Mouse (Mus musculus): ENCODE measurements around the gene Usp6nl. TPM values are rescaled to one million over a fixed set of nuclear protein-coding genes. Genes with fewer than 3 reads are reported as not detected.

Gene Usp6nl
- polyA plus RNA-seq, 1 experiment: 6.9 TPM

DNA sequence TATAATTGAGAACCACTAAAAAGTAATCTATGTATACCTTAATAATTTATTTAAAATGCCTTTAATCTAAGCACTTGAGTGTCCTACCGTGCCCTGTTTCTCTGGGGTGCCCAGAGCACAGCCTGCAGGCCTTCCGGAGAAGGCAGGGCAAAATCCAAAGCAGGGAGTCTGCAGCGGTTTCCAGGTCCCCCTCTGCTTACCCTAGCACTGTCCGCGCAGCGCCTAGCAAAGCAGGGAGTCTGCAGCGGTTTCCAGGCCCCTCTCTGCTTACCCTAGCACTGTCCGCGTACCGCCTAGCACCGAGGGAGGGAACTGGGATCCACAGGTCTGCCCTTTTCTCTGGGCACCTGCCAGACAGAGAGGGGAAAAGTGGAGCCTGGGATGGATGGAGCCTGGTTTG, 80.9 kb downstream of the Usp6nl start:
- TF ChIP-seq POLR2A (IDR thresholded peaks at IDR 0.05; ENCODE audit: control insufficient read depth, low read depth, low read length) (no peak), CTCF (IDR thresholded peaks at IDR 0.05; ENCODE audit: control insufficient read depth, insufficient read depth, insufficient replicate concordance, low read depth, low read length) (no peak)
- no peak overlapping the region for H3K27ac ChIP-seq (ENCODE audit: control insufficient read depth, insufficient read depth, low read depth, low read length)
- no peak overlapping the region for H3K4me3 ChIP-seq (ENCODE audit: control insufficient read depth, low read depth, low read length)

DNA sequence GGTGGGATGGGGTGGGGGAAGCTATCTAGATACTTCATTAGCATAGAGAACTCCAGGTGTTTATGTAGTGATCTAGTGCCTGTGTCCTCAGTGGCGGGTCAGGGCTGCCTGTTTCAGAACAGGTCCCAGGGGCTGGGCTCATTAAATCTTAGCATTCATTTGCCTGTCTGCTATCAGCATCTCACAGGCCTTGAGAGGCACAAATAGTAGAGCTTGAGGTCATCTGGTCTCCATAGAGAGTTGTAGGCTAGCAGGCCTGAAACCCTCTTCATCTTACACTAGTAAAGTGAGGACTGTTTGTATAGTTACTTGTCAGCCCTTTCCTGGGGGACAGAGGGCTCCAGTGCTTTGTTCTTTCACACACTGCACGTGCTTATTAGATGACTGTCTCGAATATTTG, 81.5 kb downstream of the Usp6nl start:
- Histone ChIP-seq H3K4me1 (ENCODE audit: control insufficient read depth, insufficient read depth, low read length) (peaks cover 4% of the 10 kb centered on the region; the same call in 1 of the 2 replicates), H3K27ac (ENCODE audit: control insufficient read depth, insufficient read depth, low read depth, low read length) (no peak overlapping the region), H3K27me3 (ENCODE audit: control insufficient read depth, insufficient read depth, low read length) (no peaks in the 10 kb centered on the region), H3K36me3 (ENCODE audit: control insufficient read depth, insufficient read depth, low read length) (no peaks in the 10 kb centered on the region), H3K4me3 (ENCODE audit: control insufficient read depth, low read depth, low read length) (no peak overlapping the region)
- TF ChIP-seq CTCF (IDR thresholded peaks at IDR 0.05; ENCODE audit: control insufficient read depth, insufficient read depth, insufficient replicate concordance, low read depth, low read length): no peak
- no peak for TF ChIP-seq POLR2A (IDR thresholded peaks at IDR 0.05; ENCODE audit: control insufficient read depth, low read depth, low read length)

More for the DNA sequence above, 80.9 kb downstream of the Usp6nl start:
- Histone ChIP-seq H3K27me3 (ENCODE audit: control insufficient read depth, insufficient read depth, low read length) (no peaks in the 10 kb centered on the region), H3K36me3 (ENCODE audit: control insufficient read depth, insufficient read depth, low read length) (no peaks in the 10 kb centered on the region), H3K4me1 (ENCODE audit: control insufficient read depth, insufficient read depth, low read length) (peaks cover 4% of the 10 kb centered on the region; the same call in 1 of the 2 replicates)

GRCm38 (mm10) chr2:6404627-6405026, 82.2 kb downstream of the Usp6nl start:
- Histone ChIP-seq H3K27me3 (ENCODE audit: control insufficient read depth, insufficient read depth, low read length) (no peaks in the 10 kb centered on the region), H3K27ac (ENCODE audit: control insufficient read depth, insufficient read depth, low read depth, low read length) (no peak overlapping the region)

DNA sequence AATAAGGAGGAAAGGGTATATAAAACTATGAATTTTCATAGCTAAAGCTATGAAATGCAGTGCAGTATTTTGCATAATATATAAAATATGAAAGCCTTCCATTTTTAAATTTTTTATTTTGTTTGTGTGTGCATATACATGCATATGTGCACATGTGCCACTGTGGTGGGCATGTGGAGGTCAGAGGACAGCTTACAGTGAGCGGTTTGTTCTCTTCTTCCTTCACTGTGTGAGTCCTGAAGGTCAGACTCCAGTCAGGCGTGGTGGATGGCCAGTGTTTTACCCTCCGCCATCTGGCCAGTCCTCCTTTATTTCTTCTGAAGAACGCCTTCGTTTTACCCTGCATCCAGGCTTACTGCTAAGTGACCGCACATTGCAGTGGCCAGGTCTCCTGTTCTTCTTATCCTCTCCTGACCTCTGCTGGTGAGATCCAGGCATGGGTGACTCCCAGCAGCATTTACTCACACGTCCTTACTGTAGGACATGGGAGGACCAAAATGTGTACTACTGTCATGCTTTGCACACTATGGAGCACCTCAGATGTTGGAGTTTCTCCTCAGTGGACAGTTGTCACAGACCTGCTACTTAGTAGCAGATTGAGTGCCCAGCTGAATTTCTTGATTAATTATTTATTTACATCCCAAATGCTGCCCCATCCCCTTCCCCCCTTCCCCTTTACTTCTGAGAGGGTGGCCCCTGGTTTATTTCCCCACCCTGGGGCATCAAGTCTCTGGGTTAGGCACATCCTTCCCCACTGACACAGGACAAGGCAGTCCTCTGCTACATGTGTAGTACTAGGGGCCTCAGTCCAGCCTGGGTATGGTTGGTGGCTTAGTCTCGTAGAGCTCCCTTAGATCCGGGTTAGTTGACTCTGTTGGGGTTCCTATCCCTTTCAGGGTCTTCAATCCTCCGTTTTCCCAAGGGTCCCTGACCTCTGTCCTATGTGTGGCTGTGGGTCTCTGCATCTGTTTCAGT, 82.9 kb downstream of the Usp6nl start:
- H3K36me3 ChIP-seq (ENCODE audit: control insufficient read depth, insufficient read depth, low read length): no peaks in the 10 kb centered on the region
- H3K4me1 ChIP-seq (ENCODE audit: control insufficient read depth, insufficient read depth, low read length): peaks cover 4% of the 10 kb centered on the region; the same call in 1 of the 2 replicates
- no peak overlapping the region for H3K4me3 ChIP-seq (ENCODE audit: control insufficient read depth, low read depth, low read length)
- no peak overlapping the region for H3K27ac ChIP-seq (ENCODE audit: control insufficient read depth, insufficient read depth, low read depth, low read length)
- TF ChIP-seq POLR2A (IDR thresholded peaks at IDR 0.05; ENCODE audit: control insufficient read depth, low read depth, low read length) (no peak), CTCF (IDR thresholded peaks at IDR 0.05; ENCODE audit: control insufficient read depth, insufficient read depth, insufficient replicate concordance, low read depth, low read length) (peak; percentile 51; the same call in 1 of the 2 replicates)
- no peaks in the 10 kb centered on the region for H3K27me3 ChIP-seq (ENCODE audit: control insufficient read depth, insufficient read depth, low read length)

More at GRCm38 (mm10) chr2:6404627-6405026, 82.2 kb downstream of the Usp6nl start:
- TF ChIP-seq POLR2A (IDR thresholded peaks at IDR 0.05; ENCODE audit: control insufficient read depth, low read depth, low read length) (no peak), CTCF (IDR thresholded peaks at IDR 0.05; ENCODE audit: control insufficient read depth, insufficient read depth, insufficient replicate concordance, low read depth, low read length) (no peak)
- Histone ChIP-seq H3K4me1 (ENCODE audit: control insufficient read depth, insufficient read depth, low read length) (peaks cover 4% of the 10 kb centered on the region; the same call in 1 of the 2 replicates), H3K4me3 (ENCODE audit: control insufficient read depth, low read depth, low read length) (no peak overlapping the region), H3K36me3 (ENCODE audit: control insufficient read depth, insufficient read depth, low read length) (no peaks in the 10 kb centered on the region)

GRCm38 (mm10) chr2:6407711-6408110, 85.2 kb downstream of the Usp6nl start:
- H3K27me3 ChIP-seq (ENCODE audit: control insufficient read depth, insufficient read depth, low read length): no peaks in the 10 kb centered on the region
- H3K4me1 ChIP-seq (ENCODE audit: control insufficient read depth, insufficient read depth, low read length): peaks cover 4% of the 10 kb centered on the region; the same call in 1 of the 2 replicates
- H3K36me3 ChIP-seq (ENCODE audit: control insufficient read depth, insufficient read depth, low read length): no peaks in the 10 kb centered on the region; the same call in 1 of the 2 replicates
- H3K27ac ChIP-seq (ENCODE audit: control insufficient read depth, insufficient read depth, low read depth, low read length): no peak overlapping the region
- no peak overlapping the region for H3K4me3 ChIP-seq (ENCODE audit: control insufficient read depth, low read depth, low read length)
- TF ChIP-seq CTCF (IDR thresholded peaks at IDR 0.05; ENCODE audit: control insufficient read depth, insufficient read depth, insufficient replicate concordance, low read depth, low read length) (no peak), POLR2A (IDR thresholded peaks at IDR 0.05; ENCODE audit: control insufficient read depth, low read depth, low read length) (no peak)

DNA sequence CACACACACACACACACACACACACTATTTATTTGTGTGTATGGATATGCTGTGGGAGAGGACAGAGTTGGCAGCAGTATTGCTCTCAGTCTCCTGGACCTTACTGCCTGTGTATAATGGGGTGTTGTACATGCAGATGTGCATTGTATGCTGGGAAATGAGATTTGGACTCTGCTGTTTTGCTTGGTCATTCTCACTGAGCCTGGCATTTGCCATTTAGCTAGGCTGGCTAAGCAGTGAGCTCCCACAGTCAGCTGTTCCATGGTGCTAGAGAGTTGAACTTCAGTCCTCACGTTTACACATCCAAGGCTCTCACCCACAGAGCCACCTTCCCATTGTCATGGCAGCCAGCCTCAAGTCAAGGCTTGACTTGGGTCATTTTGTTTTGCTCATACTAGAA, 90.2 kb downstream of the Usp6nl start:
- no peak for TF ChIP-seq CTCF (IDR thresholded peaks at IDR 0.05; ENCODE audit: control insufficient read depth, insufficient read depth, insufficient replicate concordance, low read depth, low read length)
- TF ChIP-seq POLR2A (IDR thresholded peaks at IDR 0.05; ENCODE audit: control insufficient read depth, low read depth, low read length): no peak
- no peak overlapping the region for H3K27ac ChIP-seq (ENCODE audit: control insufficient read depth, insufficient read depth, low read depth, low read length)
- H3K4me1 ChIP-seq (ENCODE audit: control insufficient read depth, insufficient read depth, low read length): no peaks in the 10 kb centered on the region
- no peak overlapping the region for H3K4me3 ChIP-seq (ENCODE audit: control insufficient read depth, low read depth, low read length)
- H3K27me3 ChIP-seq (ENCODE audit: control insufficient read depth, insufficient read depth, low read length): no peaks in the 10 kb centered on the region
- no peaks in the 10 kb centered on the region; the same call in 1 of the 2 replicates for H3K36me3 ChIP-seq (ENCODE audit: control insufficient read depth, insufficient read depth, low read length)

GRCm38 (mm10) chr2:6413723-6414122, 91.3 kb downstream of the Usp6nl start:
- Histone ChIP-seq H3K27ac (ENCODE audit: control insufficient read depth, insufficient read depth, low read depth, low read length) (no peak overlapping the region), H3K4me1 (ENCODE audit: control insufficient read depth, insufficient read depth, low read length) (no peaks in the 10 kb centered on the region), H3K27me3 (ENCODE audit: control insufficient read depth, insufficient read depth, low read length) (no peaks in the 10 kb centered on the region), H3K36me3 (ENCODE audit: control insufficient read depth, insufficient read depth, low read length) (no peaks in the 10 kb centered on the region; the same call in 1 of the 2 replicates), H3K4me3 (ENCODE audit: control insufficient read depth, low read depth, low read length) (no peak overlapping the region)
- TF ChIP-seq POLR2A (IDR thresholded peaks at IDR 0.05; ENCODE audit: control insufficient read depth, low read depth, low read length): no peak
- no peak for TF ChIP-seq CTCF (IDR thresholded peaks at IDR 0.05; ENCODE audit: control insufficient read depth, insufficient read depth, insufficient replicate concordance, low read depth, low read length)

Measured in testis, adult 2 months (tissue).